Mouse (Mus musculus) forebrain, embryonic 14.5 days (tissue): ENCODE results near the gene Retnlg. TPM values are rescaled to one million over a fixed set of nuclear protein-coding genes. Genes with fewer than 3 reads are reported as not detected.

ENCODE experiments used
- polyA plus RNA-seq: library from polyadenylated mRNA; unstranded; fragments of >200 nt; fragmentation: Nextera tagmentation; extraction: Ambion mirVana; gene quantifications from 2 replicates; pipeline ENCODE4 v1.2.1, GENCODE M21; 2014

Retnlg gene
- polyA plus RNA-seq, 1 experiment from 2014 or later: not detected

Other genes with a start within 250 kb of the Retnlg start
- gene Trat1, start 100.6 kb upstream of the Retnlg start, polyA plus RNA-seq: 0.25 TPM in 1 of 2 replicates, not detected in the other
- not detected in 2 replicates for gene Retnlb, start 55.8 kb upstream of the Retnlg start, polyA plus RNA-seq
- gene Retnla, start 30.1 kb upstream of the Retnlg start, polyA plus RNA-seq: not detected in 2 replicates
- gene Dzip3, start 121.5 kb downstream of the Retnlg start, polyA plus RNA-seq: 56.4 and 59.8 TPM in 2 replicates
- gene Cip2a, start 121.6 kb downstream of the Retnlg start, polyA plus RNA-seq: 22.6 and 28.2 TPM in 2 replicates
- 0.04 and 0.08 TPM in 2 replicates for gene Myh15, start 184.9 kb downstream of the Retnlg start, polyA plus RNA-seq